Mouse (Mus musculus) hindbrain, embryonic 11.5 days (tissue): ENCODE data around the gene Ndufaf3. TPM values are rescaled to one million over a fixed set of nuclear protein-coding genes. Genes with fewer than 3 reads are reported as not detected.
A peak's percentile ranks its signal among the peaks of the same experiment; 100 is the strongest.

Source experiments
- ATAC-seq: fragments of 200-750 bp; cut with Nextera tagmentation; 2 replicates; pipeline ENCODE4 v1.8.0; 2017; ENCODE audit warnings: mild to moderate bottlenecking, moderate TSS enrichment, moderate library complexity; ENCODE audit not compliant: low FRiP score
- DNase-seq: peaks from one replicate; pipeline ENCODE4 v3.0.0-alpha.2; 2015; ENCODE audit warnings: low spot score
- H3K27ac ChIP-seq: fragments of 300-500 bp; sonication (generic); 2 replicates; pipeline ENCODE4 v1.5.1; 2014; ENCODE audit warnings: mild to moderate bottlenecking, low read depth, low read length
- H3K27me3 ChIP-seq: fragments of 300-500 bp; sonication (generic); 2 replicates; pipeline ENCODE4 v1.6.1; 2014; ENCODE audit warnings: mild to moderate bottlenecking, low read length, moderate library complexity, mixed read lengths; ENCODE audit not compliant: control insufficient read depth, insufficient read depth
- H3K36me3 ChIP-seq: fragments of 300-500 bp; sonication (generic); 2 replicates; pipeline ENCODE4 v1.6.1; 2014; ENCODE audit warnings: mild to moderate bottlenecking, low read length, moderate library complexity, mixed read lengths; ENCODE audit not compliant: control insufficient read depth, insufficient read depth
- H3K4me1 ChIP-seq: fragments of 300-500 bp; sonication (generic); replicated peaks from 2 replicates; pipeline ENCODE4 v1.6.1; 2014; ENCODE audit warnings: low read length, mixed read lengths; ENCODE audit not compliant: control insufficient read depth, insufficient read depth
- H3K4me2 ChIP-seq: fragments of 300-500 bp; sonication (generic); replicated peaks from 2 replicates; pipeline ENCODE4 v1.6.1; 2014; ENCODE audit warnings: mild to moderate bottlenecking, low read depth, low read length
- H3K4me3 ChIP-seq: fragments of 300-500 bp; sonication (generic); 2 replicates; pipeline ENCODE4 v1.5.1; 2014; ENCODE audit warnings: low read depth, low read length
- H3K9ac ChIP-seq: fragments of 300-500 bp; sonication (generic); 2 replicates; pipeline ENCODE4 v1.6.1; 2014; ENCODE audit warnings: low read depth, low read length
- H3K9me3 ChIP-seq: fragments of 300-500 bp; sonication (generic); 2 replicates; pipeline ENCODE4 v1.6.1; 2016; ENCODE audit warnings: low read length; ENCODE audit not compliant: control insufficient read depth
- WGBS: fragments of 180-500 bp; shearing (Covaris S2); extraction: QIAGEN DNeasy Blood & Tissue Kit; methylation state at CpG from one replicate; pipeline ENCODE4 v1.1.7; 2014; 5-methylcytosine and 5-hydroxymethylcytosine counted together
- polyA plus RNA-seq: library from polyadenylated mRNA; unstranded; fragments of >200 nt; fragmentation: Nextera tagmentation; extraction: Ambion mirVana; gene quantifications from 2 replicates; pipeline ENCODE4 v1.2.1, GENCODE M21; 2014

Ndufaf3 gene
- polyA plus RNA-seq, 1 experiment from 2014 or later, result 59.4 TPM

DNA sequence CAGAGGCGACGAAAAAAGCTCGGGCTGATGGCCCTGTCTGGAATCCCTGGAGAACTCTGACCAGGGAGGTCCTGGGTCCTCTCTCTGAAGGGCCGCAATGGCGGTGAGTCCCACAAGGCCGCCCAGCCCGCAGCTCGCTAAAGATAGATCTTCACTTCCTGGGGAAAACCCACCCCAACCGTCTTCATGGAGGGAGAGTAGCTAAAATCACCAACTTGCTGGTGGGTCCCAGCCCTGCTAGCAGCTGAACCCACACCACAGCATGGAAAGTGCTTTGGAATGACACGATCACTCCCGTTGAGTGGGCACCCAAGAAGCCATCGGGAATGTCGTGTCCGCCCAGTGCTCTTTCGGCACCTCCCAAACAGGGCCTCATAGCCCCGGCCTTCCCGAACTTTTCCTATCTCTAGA, 1.3 kb upstream of the Ndufaf3 start:
- no peaks in the 10 kb centered on the region for H3K27me3 ChIP-seq
- DNase-seq (no peak), ATAC-seq (no peak)
- H3K27ac ChIP-seq, result no peak overlapping the region
- H3K4me2 ChIP-seq, result peak overlapping the region; percentile 93; the same call in 1 of the 2 replicates
- H3K4me3 ChIP-seq, result no peak overlapping the region
- H3K9ac ChIP-seq, result no peak overlapping the region
- peaks cover 17% of the 10 kb centered on the region for H3K36me3 ChIP-seq
- no peaks in the 10 kb centered on the region for H3K9me3 ChIP-seq
- H3K4me1 ChIP-seq, result peaks cover 16% of the 10 kb centered on the region
- WGBS, result 78% methylated on average over 17 of the region's 17 CpGs

DNA sequence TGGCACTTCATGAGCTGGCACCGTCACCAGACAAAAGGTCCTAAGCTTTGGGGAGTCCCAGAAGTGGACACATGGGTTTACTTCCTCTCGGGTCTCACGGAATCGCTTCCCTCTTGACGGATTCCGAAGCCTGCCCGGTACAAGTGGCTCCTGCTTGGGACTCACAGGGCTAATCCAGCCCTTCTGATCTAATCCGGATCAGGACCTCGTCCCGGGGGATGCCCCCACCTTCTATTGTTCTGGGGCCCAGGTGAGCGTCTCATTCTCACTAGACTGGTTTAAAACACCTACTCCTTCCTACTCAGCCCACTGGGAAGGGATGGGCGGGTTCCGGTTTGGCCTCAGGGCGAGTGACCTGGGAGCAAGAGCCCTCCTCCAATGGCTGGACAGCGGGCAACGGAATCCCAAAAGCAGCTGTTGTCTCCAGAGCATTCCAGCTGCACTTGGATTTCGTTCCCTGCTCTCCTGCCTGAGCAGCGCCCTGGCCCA, 741 bp upstream of the Ndufaf3 start:
- Histone ChIP-seq H3K27ac (peak overlapping the region; percentile 88), H3K9ac (peak overlapping the region; percentile 74), H3K4me3 (peak overlapping the region; percentile 53), H3K9me3 (no peaks in the 10 kb centered on the region), H3K4me2 (peak overlapping the region; percentile 93), H3K36me3 (peaks cover 15% of the 10 kb centered on the region), H3K27me3 (no peaks in the 10 kb centered on the region), H3K4me1 (peaks cover 16% of the 10 kb centered on the region)
- ATAC-seq (no peak), DNase-seq (no peak)
- 11% methylated on average over 18 of the region's 18 CpGs for WGBS

DNA sequence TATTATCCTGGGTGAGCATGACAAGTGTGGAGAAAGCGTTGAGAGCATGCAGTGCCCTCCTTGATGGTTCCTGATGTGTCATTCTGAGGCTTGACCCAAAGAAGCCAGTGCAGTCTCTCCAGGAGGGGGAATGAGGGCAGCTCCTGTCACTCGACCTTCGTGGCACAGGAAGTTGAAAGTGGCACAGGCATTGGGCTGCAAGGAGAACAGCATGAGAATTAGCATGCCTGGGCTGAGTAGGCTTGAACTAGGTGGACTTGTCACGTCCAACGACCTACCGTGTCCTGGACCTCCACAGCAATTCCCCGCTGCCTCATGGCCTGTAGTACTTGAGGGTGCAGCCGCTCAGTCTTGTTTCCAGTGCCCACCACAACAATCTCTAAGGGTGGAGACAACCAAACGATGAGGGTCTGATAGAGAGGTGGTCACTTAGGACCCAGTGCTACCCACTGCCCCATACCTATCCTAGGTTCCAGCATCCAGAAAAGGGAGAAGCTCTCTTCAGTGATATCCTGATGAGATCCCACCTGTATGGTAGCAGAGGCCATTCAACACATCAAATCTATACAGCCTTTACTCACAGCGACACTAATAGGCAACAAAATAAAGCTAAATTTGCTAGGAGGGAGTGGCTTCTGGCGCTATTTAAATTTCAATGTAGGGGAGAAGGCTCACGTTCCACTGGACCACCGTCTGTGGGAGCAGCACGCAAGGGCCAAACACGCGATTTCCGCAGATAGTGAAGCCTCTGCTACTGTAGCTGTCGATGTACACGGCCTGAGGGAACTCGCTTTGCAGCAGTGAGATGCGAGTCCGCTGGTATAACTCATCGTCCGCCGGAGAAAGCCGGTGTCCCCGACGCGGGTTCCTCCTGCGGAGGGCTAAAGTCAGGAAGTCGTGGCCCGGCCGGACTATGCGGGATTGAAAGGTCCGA, 1.1 kb downstream of the Ndufaf3 start:
- peak overlapping the region; percentile 74 for H3K9ac ChIP-seq
- peak overlapping the region; percentile 88 for H3K27ac ChIP-seq
- H3K36me3 ChIP-seq, result peaks cover 5% of the 10 kb centered on the region; the same call in 1 of the 2 replicates
- peaks cover 16% of the 10 kb centered on the region for H3K4me1 ChIP-seq
- ATAC-seq, result no peak
- peak overlapping the region; percentile 53 for H3K4me3 ChIP-seq
- WGBS, result 14% methylated on average over 35 of the region's 35 CpGs
- DNase-seq, result no peak
- no peaks in the 10 kb centered on the region for H3K9me3 ChIP-seq
- peak overlapping the region; percentile 93 for H3K4me2 ChIP-seq
- H3K27me3 ChIP-seq, result no peaks in the 10 kb centered on the region

DNA sequence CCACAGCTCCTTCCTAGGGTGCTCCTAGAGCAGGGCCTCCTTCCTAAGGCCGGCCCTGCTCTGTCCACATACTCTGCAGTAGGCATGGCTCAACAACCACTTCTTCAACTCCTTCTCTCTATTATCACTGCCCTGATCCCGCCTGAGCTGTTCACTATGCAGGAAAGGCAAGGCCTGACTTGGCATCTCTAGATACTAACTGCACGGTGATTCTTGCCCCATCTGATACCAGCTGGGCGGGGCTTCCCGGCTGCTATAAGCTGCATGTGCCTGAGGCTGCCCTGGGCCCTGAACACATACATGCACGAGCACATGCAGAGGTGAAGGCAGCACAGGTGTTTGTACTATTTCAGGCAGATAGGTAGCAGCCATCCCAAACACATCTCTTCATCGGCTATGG, 3.1 kb downstream of the Ndufaf3 start:
- peaks cover 5% of the 10 kb centered on the region; the same call in 1 of the 2 replicates for H3K36me3 ChIP-seq
- H3K27me3 ChIP-seq, result no peaks in the 10 kb centered on the region
- H3K27ac ChIP-seq, result no peak overlapping the region
- DNase-seq (no peak), ATAC-seq (no peak)
- H3K4me1 ChIP-seq, result peaks cover 12% of the 10 kb centered on the region
- H3K4me2 ChIP-seq, result no peak overlapping the region
- no peaks in the 10 kb centered on the region for H3K9me3 ChIP-seq
- H3K9ac ChIP-seq, result no peak overlapping the region
- H3K4me3 ChIP-seq, result no peak overlapping the region
- 91% methylated on average over 7 of the region's 7 CpGs for WGBS

DNA sequence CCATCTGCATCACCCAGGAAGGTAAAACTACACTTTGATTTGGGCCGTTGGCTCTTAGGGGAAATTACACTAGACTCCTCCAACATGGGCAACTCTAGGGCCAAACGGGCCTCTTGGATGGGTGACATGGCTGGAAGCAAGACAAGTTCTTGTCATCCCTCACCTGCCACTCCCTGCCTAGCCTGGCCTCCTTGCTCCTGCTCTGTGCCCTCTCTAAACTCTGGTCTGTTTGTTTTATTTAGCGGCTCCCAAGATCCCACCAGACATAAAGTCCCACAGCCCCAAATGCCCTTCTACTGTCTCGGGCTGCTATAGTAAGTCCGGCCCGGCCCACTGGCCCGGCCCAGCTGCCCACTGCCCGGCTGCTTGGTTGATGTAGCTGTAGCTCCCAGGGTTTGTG, 3.6 kb downstream of the Ndufaf3 start:
- Histone ChIP-seq H3K4me3 (no peak overlapping the region), H3K27ac (no peak overlapping the region), H3K4me1 (peaks cover 12% of the 10 kb centered on the region), H3K9ac (no peak overlapping the region), H3K27me3 (no peaks in the 10 kb centered on the region), H3K4me2 (no peak overlapping the region), H3K9me3 (no peaks in the 10 kb centered on the region), H3K36me3 (peaks cover 5% of the 10 kb centered on the region; the same call in 1 of the 2 replicates)
- DNase-seq (no peak), ATAC-seq (no peak)
- WGBS, result 91% methylated on average over 8 of the region's 8 CpGs

DNA sequence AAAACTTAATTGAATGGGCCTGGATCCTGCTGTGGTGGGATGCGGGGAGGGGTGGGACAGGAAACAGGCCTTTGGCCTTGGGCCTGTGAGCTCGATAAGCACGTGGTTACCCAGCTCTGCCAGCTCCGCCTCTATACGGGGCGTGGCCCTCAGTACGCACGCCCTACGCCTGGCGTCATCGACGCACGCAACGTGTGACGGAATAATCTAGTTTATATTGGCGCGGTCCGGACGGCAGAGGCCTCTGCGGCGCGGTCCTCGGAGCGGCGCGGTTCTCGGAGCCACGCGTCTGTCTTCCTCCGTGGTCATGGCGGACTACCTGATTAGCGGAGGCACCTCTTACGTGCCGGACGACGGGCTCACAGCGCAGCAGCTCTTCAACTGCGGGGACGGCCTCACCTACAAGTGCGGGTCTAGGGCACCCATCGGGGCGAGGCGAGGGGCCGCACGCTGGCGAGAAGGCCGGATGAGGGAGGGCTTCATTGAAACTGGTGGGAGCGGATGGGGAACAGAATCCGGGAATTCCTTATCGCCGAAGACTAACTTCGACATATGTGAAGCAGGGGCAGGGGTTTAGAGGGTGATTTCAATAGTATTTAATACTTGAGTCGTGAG, 6.9 kb downstream of the Ndufaf3 start, which contains the start of gene Impdh2:
Gene Impdh2 (plus strand): TSS at position 60 of the 615 bp plus-strand sequence.
- H3K4me1 ChIP-seq, result no peaks in the 10 kb centered on the region
- peak; percentile 99 for DNase-seq
- WGBS, result under 1% methylated on average over 50 of the region's 53 CpGs
- H3K36me3 ChIP-seq, result peaks cover 24% of the 10 kb centered on the region
- no peaks in the 10 kb centered on the region for H3K9me3 ChIP-seq
- H3K4me2 ChIP-seq, result peak within 1 kb of the TSS; percentile 62
- H3K9ac ChIP-seq, result peak within 1 kb of the TSS; percentile 68
- peak within 1 kb of the TSS; percentile 43 for H3K4me3 ChIP-seq
- peak; percentile 99 for ATAC-seq
- no peaks in the 10 kb centered on the region for H3K27me3 ChIP-seq
- H3K27ac ChIP-seq, result peak within 1 kb of the TSS; percentile 54; the same call in 1 of the 2 replicates

DNA sequence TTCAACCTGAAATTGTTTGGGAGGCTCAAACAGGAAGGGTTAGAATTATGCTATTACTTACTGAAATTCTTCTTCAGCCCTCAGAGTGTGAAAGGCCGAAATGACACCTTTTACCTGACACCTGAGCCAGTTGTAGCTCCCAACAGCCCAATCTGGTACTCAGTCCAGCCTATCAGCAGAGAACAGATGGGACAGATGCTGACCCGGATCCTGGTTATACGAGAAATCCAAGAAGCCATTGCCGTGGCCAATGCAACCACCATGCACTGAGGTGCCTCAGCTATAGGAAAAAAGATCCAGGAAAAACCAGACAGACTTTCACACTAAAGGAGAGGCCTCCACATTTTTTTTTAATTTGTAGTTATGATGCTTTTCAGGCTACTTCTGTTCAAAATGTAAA, 8.1 kb downstream of the Ndufaf3 start:
- Histone ChIP-seq H3K27ac (no peak overlapping the region), H3K4me1 (no peaks in the 10 kb centered on the region), H3K4me2 (no peak overlapping the region), H3K36me3 (peaks cover 27% of the 10 kb centered on the region), H3K27me3 (no peaks in the 10 kb centered on the region), H3K4me3 (no peak overlapping the region), H3K9me3 (no peaks in the 10 kb centered on the region), H3K9ac (no peak overlapping the region)
- WGBS, result 97% methylated on average over 4 of the region's 4 CpGs
- no peak for ATAC-seq
- no peak for DNase-seq

DNA sequence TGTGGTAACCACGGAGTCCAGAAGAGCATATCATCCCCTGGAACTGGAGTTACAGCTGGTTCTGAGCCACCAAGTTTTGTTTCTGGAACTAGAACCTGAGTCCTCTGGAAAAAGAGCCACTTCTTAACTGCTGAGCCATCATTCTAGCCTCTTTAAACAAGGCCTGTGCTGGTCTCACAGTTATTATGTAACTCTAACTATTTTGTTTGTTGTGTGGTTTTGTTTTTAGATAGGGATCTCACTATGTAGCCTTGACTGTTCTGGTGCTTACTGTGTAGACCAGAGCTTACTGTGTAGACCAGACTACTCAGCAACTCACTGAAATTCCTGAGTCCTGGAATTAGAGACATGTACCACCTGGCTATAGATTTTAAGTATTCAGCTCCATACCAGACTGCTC, 20.4 kb downstream of the Ndufaf3 start:
- Histone ChIP-seq H3K36me3 (peaks cover 26% of the 10 kb centered on the region; the same call in 1 of the 2 replicates), H3K9me3 (no peaks in the 10 kb centered on the region), H3K27me3 (no peaks in the 10 kb centered on the region), H3K4me2 (no peak overlapping the region), H3K4me1 (no peaks in the 10 kb centered on the region), H3K4me3 (no peak overlapping the region), H3K27ac (no peak overlapping the region), H3K9ac (no peak overlapping the region)
- no peak for ATAC-seq
- DNase-seq, result no peak
- 96% methylated on average over 1 of the region's 1 CpGs for WGBS
